Mouse (Mus musculus) embryonic facial prominence, embryonic 12.5 days (tissue): ENCODE data around the gene Olfr46. TPM values are rescaled to one million over a fixed set of nuclear protein-coding genes. Genes with fewer than 3 reads are reported as not detected.
"Not testable (repeated sequence)": the region's sequence is repeated elsewhere in the genome, so short reads cannot be mapped to it uniquely, and the experiment has no call there.

ENCODE experiments used
- ATAC-seq: fragments of 200-750 bp; cut with Nextera tagmentation; 2 replicates; pipeline ENCODE4 v1.8.0; 2017; ENCODE audit not compliant: insufficient number of reproducible peaks, insufficient read depth, low FRiP score, low TSS enrichment
- H3K27ac ChIP-seq: fragments of 300-500 bp; sonication (generic); 2 replicates; pipeline ENCODE4 v1.5.1; 2016; ENCODE audit warnings: mild to moderate bottlenecking
- H3K27me3 ChIP-seq: fragments of 300-500 bp; sonication (generic); 2 replicates; pipeline ENCODE4 v1.6.1; 2016; ENCODE audit warnings: mild to moderate bottlenecking, moderate library complexity
- H3K36me3 ChIP-seq: fragments of 300-500 bp; sonication (generic); 2 replicates; pipeline ENCODE4 v1.6.1; 2016; ENCODE audit warnings: mild to moderate bottlenecking
- H3K4me1 ChIP-seq: fragments of 300-500 bp; sonication (generic); 2 replicates; pipeline ENCODE4 v1.6.1; 2016
- H3K4me2 ChIP-seq: fragments of 300-500 bp; sonication (generic); replicated peaks from 2 replicates; pipeline ENCODE4 v1.6.1; 2016; ENCODE audit warnings: mild to moderate bottlenecking, moderate library complexity
- H3K4me3 ChIP-seq: fragments of 300-500 bp; sonication (generic); 2 replicates; pipeline ENCODE4 v1.5.1; 2016; ENCODE audit warnings: mild to moderate bottlenecking
- H3K9ac ChIP-seq: fragments of 300-500 bp; sonication (generic); 2 replicates; pipeline ENCODE4 v1.6.1; 2016; ENCODE audit warnings: mild to moderate bottlenecking, moderate library complexity
- H3K9me3 ChIP-seq: fragments of 300-500 bp; sonication (generic); 2 replicates; pipeline ENCODE4 v1.6.1; 2016; ENCODE audit warnings: mild to moderate bottlenecking, moderate library complexity
- WGBS: fragments of 180-500 bp; shearing (Covaris S2); methylation state at CpG from one replicate; pipeline ENCODE4 v1.1.7; 2016; 5-methylcytosine and 5-hydroxymethylcytosine counted together
- polyA plus RNA-seq: library from polyadenylated mRNA; unstranded; fragments of >200 nt; fragmentation: Nextera tagmentation; extraction: Ambion mirVana; gene quantifications from 2 replicates; pipeline ENCODE4 v1.2.1, GENCODE M21; 2016

Olfr46 gene
- not detected in 2 replicates for polyA plus RNA-seq

DNA sequence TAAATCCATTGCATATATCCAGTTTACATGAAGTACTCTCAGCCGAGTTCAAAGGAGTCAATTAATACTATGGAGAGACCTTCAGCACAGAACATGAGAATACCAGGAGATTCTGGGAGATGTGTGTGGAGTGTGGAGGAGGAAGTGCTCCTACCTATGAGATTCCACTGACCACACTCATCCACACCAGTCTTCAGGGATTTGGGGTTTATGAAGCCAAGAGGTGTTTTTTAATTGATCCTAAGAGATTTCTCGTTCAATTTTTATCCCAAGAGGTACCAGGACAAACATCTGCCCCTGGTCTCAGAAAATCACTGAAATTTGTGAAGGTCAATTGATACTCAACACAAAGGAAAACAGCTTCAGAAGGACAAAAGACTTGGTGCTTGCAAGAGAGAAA is at the start of gene Olfr46:
Gene Olfr46, plus strand, starts transcription at position 301 of the 400 bp plus-strand sequence.
- H3K9ac ChIP-seq, H3K4me1 ChIP-seq, ATAC-seq: not testable (repeated sequence)

DNA sequence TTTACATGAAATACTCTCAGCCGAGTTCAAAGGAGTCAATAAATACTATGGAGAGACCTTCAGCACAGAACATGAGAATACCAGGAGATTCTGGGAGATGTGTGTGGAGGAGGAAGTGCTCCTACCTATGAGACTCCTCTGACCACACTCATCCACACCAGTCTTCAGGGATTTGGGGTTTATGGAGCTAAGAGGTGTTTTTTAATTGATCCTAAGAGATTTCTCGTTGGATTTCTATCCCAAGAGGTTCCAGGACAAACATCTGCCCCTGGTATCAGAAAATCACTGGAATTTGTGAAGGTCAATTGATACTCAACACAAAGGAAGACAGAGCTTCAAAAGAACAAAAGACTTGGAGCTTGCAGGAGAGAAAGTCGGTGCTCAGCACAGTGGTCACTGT is 33.5 kb upstream of the Olfr46 start, which contains the start of gene Olfr538:
Gene Olfr538, plus strand, starts transcription at position 301 of the 400 bp plus-strand sequence.
- no peaks in the 10 kb centered on the region for H3K27me3 ChIP-seq
- no peak within 1 kb of the TSS for H3K4me2 ChIP-seq
- no peak within 1 kb of the TSS for H3K4me3 ChIP-seq
- no peak for ATAC-seq
- no peaks in the 10 kb centered on the region for H3K4me1 ChIP-seq
- WGBS, result 79% methylated on average over 3 of the region's 3 CpGs
- H3K27ac ChIP-seq, result no peak within 1 kb of the TSS
- H3K36me3 ChIP-seq, result no peaks in the 10 kb centered on the region
- H3K9ac ChIP-seq, result no peak within 1 kb of the TSS
- H3K9me3 ChIP-seq, result no peaks in the 10 kb centered on the region

More for the DNA sequence above, at the start of gene Olfr46:
- H3K27ac ChIP-seq, H3K27me3 ChIP-seq, H3K4me3 ChIP-seq, H3K4me2 ChIP-seq, H3K9me3 ChIP-seq, H3K36me3 ChIP-seq: not testable (repeated sequence)
- WGBS, result 76% methylated on average over 2 of the region's 2 CpGs

DNA sequence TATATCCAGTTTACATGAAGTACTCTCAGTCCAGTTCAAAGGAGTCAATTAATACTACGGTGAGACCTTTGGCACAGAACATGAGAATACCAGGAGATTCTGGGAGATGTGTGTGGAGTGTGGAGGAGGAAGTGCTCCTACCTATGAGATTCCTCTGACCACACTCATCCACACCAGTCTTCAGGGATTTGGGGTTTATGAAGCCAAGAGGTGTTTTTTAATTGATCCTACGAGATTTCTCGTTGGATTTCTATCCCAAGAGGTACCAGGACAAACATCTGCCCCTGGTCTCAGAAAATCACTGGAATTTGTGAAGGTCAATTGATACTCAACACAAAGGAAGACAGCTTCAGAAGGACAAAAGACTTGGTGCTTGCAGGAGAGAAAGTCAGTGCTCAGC is 27.6 kb downstream of the Olfr46 start, which contains the start of gene Olfr61:
Gene Olfr61, plus strand, starts transcription at position 301 of the 400 bp plus-strand sequence.
- H3K9ac ChIP-seq, ATAC-seq, H3K27ac ChIP-seq, H3K36me3 ChIP-seq, H3K4me2 ChIP-seq, H3K4me3 ChIP-seq, H3K4me1 ChIP-seq, H3K9me3 ChIP-seq, H3K27me3 ChIP-seq: not testable (repeated sequence)
- WGBS, result 84% methylated on average over 3 of the region's 3 CpGs

DNA sequence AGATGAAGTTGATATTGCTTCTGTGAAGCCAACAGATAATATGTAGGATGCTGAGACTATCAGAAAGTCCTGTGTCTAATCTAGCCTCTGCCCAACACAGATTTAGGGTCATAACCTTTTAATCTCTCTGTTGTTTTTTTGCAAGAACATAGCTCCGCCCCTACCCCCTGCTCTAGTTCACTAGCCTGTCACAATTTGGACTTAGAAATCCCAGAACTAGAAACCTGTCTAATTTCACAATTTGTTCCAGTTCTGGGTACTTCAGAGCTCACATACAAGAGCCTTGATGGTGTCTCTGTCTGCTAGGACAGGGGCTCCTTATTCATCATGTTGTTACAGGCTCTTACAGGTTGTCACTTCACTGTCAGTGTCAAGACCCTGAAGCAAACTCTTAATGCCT is 29.5 kb downstream of the Olfr46 start:
- Histone ChIP-seq H3K36me3 (no peaks in the 10 kb centered on the region), H3K27me3 (no peaks in the 10 kb centered on the region), H3K9ac (no peak overlapping the region), H3K27ac (no peak overlapping the region), H3K4me3 (no peak overlapping the region), H3K4me1 (no peaks in the 10 kb centered on the region), H3K9me3 (no peaks in the 10 kb centered on the region), H3K4me2 (no peak overlapping the region)
- 82% methylated on average over 1 of the region's 1 CpGs for WGBS
- no peak for ATAC-seq

DNA sequence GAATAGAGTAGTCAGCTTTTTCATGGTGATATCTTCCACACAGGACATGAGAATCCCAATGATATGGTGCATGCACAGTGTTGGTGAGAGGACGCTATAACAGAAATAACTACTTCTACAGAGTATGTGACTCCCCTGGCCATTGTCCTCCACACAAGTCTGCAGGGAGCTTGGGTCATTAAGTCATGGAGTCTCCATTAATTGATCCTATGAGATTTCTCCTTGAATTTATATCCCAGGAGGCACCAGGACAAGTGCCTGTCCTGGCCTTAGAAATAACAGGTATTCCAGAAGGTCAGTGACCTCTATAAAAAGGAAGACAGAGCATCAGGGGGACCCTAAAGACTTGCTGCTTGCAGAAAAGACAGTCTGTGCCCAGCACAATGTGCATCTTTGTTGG is 45.1 kb downstream of the Olfr46 start, which contains the start of gene Olfr53:
Gene Olfr53, plus strand, starts transcription at position 301 of the 400 bp plus-strand sequence.
- Histone ChIP-seq H3K36me3 (no peaks in the 10 kb centered on the region), H3K4me2 (no peak within 1 kb of the TSS), H3K9ac (no peak within 1 kb of the TSS), H3K27me3 (no peaks in the 10 kb centered on the region), H3K4me3 (no peak within 1 kb of the TSS), H3K9me3 (no peaks in the 10 kb centered on the region), H3K27ac (no peak within 1 kb of the TSS), H3K4me1 (no peaks in the 10 kb centered on the region)
- no peak for ATAC-seq
- WGBS, result 83% methylated on average over 1 of the region's 1 CpGs

DNA sequence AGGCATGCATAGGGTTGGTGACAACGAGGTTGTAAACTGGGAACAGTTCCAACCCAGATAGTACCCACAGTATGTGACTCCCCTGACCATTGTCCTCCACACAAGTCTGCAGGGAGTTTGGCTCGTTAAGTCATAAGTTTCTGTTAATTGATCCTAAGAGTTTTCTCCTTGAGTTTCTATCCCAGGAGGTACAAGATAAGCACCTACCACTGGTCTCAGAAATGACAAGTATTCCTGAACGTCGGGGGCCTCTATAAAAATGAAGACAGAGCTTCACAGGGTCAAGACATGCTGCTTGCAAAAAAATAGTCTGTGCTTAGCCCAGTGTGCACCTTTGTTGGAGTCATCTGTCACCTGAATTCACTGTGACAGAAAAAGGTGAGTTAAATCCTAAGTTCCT is 58.6 kb downstream of the Olfr46 start, which contains the start of gene Olfr539:
Gene Olfr539, plus strand, starts transcription at position 301 of the 400 bp plus-strand sequence.
- Histone ChIP-seq H3K4me2 (no peak within 1 kb of the TSS), H3K9me3 (no peaks in the 10 kb centered on the region), H3K9ac (no peak within 1 kb of the TSS), H3K27ac (no peak within 1 kb of the TSS), H3K36me3 (no peaks in the 10 kb centered on the region), H3K4me1 (no peaks in the 10 kb centered on the region), H3K27me3 (no peaks in the 10 kb centered on the region), H3K4me3 (no peak within 1 kb of the TSS)
- WGBS, result 81% methylated on average over 4 of the region's 4 CpGs
- no peak for ATAC-seq

Other genes starting within 250 kb of the Olfr46 start
- gene Olfr60, start 239.6 kb upstream of the Olfr46 start, polyA plus RNA-seq, result not detected in 2 replicates
- 0.15 TPM in 1 of 2 replicates, not detected in the other for gene Olfr530, start 224.9 kb upstream of the Olfr46 start, polyA plus RNA-seq
- not detected in 2 replicates for gene Olfr531, start 198.4 kb upstream of the Olfr46 start, polyA plus RNA-seq
- gene Olfr532, start 179.6 kb upstream of the Olfr46 start, polyA plus RNA-seq, result not detected in 2 replicates
- not detected in 2 replicates for gene Olfr533, start 137.9 kb upstream of the Olfr46 start, polyA plus RNA-seq
- gene Olfr535, start 117.1 kb upstream of the Olfr46 start, polyA plus RNA-seq, result not detected in 2 replicates
- gene Olfr536, start 93.9 kb upstream of the Olfr46 start, polyA plus RNA-seq, result not detected in 2 replicates
- not detected in 2 replicates for gene Olfr538, start 33.4 kb upstream of the Olfr46 start, polyA plus RNA-seq
- not detected in 2 replicates for gene Olfr61, start 27.7 kb downstream of the Olfr46 start, polyA plus RNA-seq
- not detected in 2 replicates for gene Olfr53, start 45.2 kb downstream of the Olfr46 start, polyA plus RNA-seq
- 0.01 and 0.03 TPM in 2 replicates for gene Olfr539, start 58.7 kb downstream of the Olfr46 start, polyA plus RNA-seq
- gene Olfr45, start 80.7 kb downstream of the Olfr46 start, polyA plus RNA-seq, result not detected in 2 replicates
- not detected in 2 replicates for gene Olfr541, start 96.0 kb downstream of the Olfr46 start, polyA plus RNA-seq
- gene Cyp2e1, start 162.5 kb downstream of the Olfr46 start, polyA plus RNA-seq, result not detected in 2 replicates
- gene Syce1, start 186.6 kb downstream of the Olfr46 start, polyA plus RNA-seq, result 0.14 and 0.33 TPM in 2 replicates
- 3.7 and 4.2 TPM in 2 replicates for gene Zfp941, start 220.9 kb downstream of the Olfr46 start, polyA plus RNA-seq
- 2.1 and 2.6 TPM in 2 replicates for gene Urah, start 233.7 kb downstream of the Olfr46 start, polyA plus RNA-seq
- not detected in 2 replicates for gene Scgb1c1, start 244.3 kb downstream of the Olfr46 start, polyA plus RNA-seq
- not detected in 2 replicates for gene Odf3, start 246.5 kb downstream of the Olfr46 start, polyA plus RNA-seq